Mouse (Mus musculus) monocyte, adult 2 months (primary cell): ENCODE data around the gene Sac3d1.
"Not testable (repeated sequence)": the region's sequence is repeated elsewhere in the genome, so short reads cannot be mapped to it uniquely, and the experiment has no call there.

Experiments
- DNase-seq, 2 experiments: peaks; one replicate each; pipeline ENCODE4 v3.0.0; 2022; ENCODE audit warnings: low spot score in 2 of 2, low read depth in 1 of 2

Gene Sac3d1

GRCm38 (mm10) chr19:6117986-6118676 lies at the start of gene Sac3d1:
TSS of gene Sac3d1 (minus strand) at chr19:6118650.
- peak; percentile 53 to 70 for DNase-seq

- DNase-seq = no peak
Observed at GRCm38 (mm10) chr19:6166750-6167149, 48.3 kb upstream of the Sac3d1 start.

GRCm38 (mm10) chr19:6163872-6164547 lies 45.6 kb upstream of the Sac3d1 start:
- DNase-seq = no peak

- DNase-seq = peak; percentile 22 to 42
Observed at GRCm38 (mm10) chr19:6157220-6157619, 38.8 kb upstream of the Sac3d1 start.

- DNase-seq = no peak
Observed at GRCm38 (mm10) chr19:6156372-6156771, 37.9 kb upstream of the Sac3d1 start.

- no peak for DNase-seq
Observed at GRCm38 (mm10) chr19:6155174-6155573, 36.7 kb upstream of the Sac3d1 start.

- no peak for DNase-seq
Observed at GRCm38 (mm10) chr19:6144842-6145241, 26.4 kb upstream of the Sac3d1 start.

- peak; percentile 55 to 64 for DNase-seq
Observed at GRCm38 (mm10) chr19:6141394-6141749, 22.9 kb upstream of the Sac3d1 start, which contains the start of gene Arl2. TSS of gene Arl2 (minus strand) at chr19:6141548.

- peak; percentile 75 to 87 for DNase-seq
Observed at GRCm38 (mm10) chr19:6140678-6141393, 22.4 kb upstream of the Sac3d1 start, which contains the start of gene Batf2. TSS of gene Batf2 (plus strand) at chr19:6140983.

- DNase-seq = no peak
Observed at GRCm38 (mm10) chr19:6140374-6140677, 21.9 kb upstream of the Sac3d1 start.

- DNase-seq = no peak
Observed at GRCm38 (mm10) chr19:6139701-6140100, 21.3 kb upstream of the Sac3d1 start.

- no peak for DNase-seq
Observed at GRCm38 (mm10) chr19:6136397-6136796, 17.9 kb upstream of the Sac3d1 start.

GRCm38 (mm10) chr19:6133197-6133596 lies 14.7 kb upstream of the Sac3d1 start:
- not testable (repeated sequence) for DNase-seq

- DNase-seq = no peak
Observed at GRCm38 (mm10) chr19:6132171-6132827, 13.8 kb upstream of the Sac3d1 start.

- not testable (repeated sequence) for DNase-seq
Observed at GRCm38 (mm10) chr19:6130414-6131128, 12.1 kb upstream of the Sac3d1 start.

- peak; percentile 89 to 92 for DNase-seq
Observed at GRCm38 (mm10) chr19:6127760-6128341, 9.4 kb upstream of the Sac3d1 start, which contains the start of gene Snx15. TSS of gene Snx15 (minus strand) at chr19:6128304.

GRCm38 (mm10) chr19:6126789-6127580 lies 8.5 kb upstream of the Sac3d1 start:
- DNase-seq = no peak

GRCm38 (mm10) chr19:6126289-6126688 lies 7.8 kb upstream of the Sac3d1 start:
- DNase-seq = peak; percentile 33 to 39

- DNase-seq = no peak
Observed at GRCm38 (mm10) chr19:6124898-6125297, 6.4 kb upstream of the Sac3d1 start.

- no peak for DNase-seq
Observed at GRCm38 (mm10) chr19:6123330-6123729, 4.9 kb upstream of the Sac3d1 start.
